Mouse (Mus musculus): ENCODE data around the gene Clasp1.
"Not testable (repeated sequence)": the region's sequence is repeated elsewhere in the genome, so short reads cannot be mapped to it uniquely, and the experiment has no call there.

The Clasp1 gene

DNA sequence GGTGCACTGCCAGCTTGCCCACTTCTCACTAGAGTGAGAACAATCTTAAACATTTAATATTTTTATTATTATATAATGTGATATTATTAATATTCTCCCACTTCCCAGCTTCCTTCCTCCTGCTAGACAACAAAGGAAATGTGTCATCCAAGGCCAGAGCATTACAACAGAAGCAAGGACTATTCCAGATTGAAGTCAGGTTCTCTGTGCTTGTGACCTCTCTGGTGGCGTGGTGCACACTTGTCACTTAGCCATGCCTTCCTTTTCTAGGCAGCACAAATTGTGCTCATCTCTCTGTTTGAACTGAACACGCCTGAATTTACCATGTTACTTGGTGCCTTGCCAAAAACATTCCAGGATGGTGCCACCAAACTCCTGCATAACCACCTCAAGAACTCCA lies 170.9 kb downstream of the Clasp1 start:
- in situ Hi-C loops (cut with MboI, MseI) = loop anchor here in 1 of 2 experiments (5.0 kb wide), 1 partner anchor 43 kb away; no protein-coding TSS in a partner anchor

DNA sequence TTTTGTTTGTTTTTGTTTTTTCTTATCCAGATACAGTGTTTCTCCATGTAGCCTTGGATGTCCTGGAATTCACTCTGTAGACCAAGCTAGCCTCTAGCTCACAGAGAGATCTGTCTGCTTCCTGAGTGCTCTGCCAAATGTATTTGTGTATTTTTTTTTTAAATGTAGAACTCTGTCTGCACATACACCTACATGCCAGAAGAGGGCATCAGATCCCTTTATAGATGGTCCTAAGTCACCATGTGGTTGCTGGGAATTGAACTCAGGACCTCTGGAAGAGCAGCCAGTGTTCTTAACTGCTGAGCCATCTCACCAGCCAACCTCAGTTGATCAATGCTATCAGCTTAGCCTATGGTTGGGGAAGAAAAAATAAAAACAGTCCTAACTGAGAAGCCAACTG lies 175.7 kb downstream of the Clasp1 start:
- in situ Hi-C loops (cut with MboI, MseI) = loop anchor here in 1 of 2 experiments (5.0 kb wide), 1 partner anchor 38 kb away; no protein-coding TSS in a partner anchor

DNA sequence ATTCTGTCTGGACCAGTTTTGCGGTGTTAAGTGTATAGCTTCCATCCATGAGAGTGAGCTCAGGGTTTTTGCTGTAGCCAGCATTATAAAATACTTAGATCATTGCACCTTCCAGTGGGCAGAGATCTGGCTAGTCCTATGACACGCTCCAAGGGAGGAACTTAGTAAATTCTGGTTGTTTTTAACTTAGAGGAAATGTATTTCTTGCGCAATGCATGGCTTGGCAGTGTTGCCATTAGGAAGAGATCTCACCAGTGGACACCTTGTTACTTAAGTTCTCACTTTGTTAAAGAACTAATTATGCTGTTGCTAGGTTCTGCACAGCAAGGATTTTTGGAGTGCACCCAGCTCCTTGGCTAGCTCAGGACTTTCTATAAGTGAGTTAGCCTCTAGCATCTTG lies 178.8 kb downstream of the Clasp1 start:
- in situ Hi-C loops (cut with MboI, MseI) = loop anchor here in 1 of 2 experiments (5.0 kb wide), 1 partner anchor 190 kb away; no protein-coding TSS in a partner anchor

DNA sequence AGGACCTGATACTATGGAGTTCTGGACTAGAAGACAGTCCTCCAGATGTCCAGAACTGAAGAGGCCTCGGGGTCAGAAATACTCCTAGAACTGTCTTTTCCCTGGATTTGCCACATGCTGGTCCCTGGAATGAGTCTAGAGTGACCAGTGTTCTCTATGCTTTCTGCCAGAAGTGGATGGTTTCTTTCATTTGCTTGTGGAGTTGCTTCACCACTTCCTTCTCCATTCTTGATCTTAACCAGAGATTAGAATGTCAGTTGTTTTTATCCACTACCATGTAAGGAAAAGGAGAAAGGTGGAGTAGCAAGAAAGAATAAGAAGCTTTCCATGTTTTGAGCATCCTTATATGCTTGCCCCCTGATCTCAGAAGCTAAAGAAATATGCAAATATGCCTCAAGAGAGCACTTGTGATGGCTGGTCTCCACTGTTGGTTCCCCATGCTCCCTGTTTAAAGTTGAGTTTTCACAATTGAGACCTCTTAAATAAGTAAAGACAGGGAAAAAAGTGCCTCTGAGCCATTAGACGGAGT lies 191.4 kb downstream of the Clasp1 start:
- in situ Hi-C loops (cut with MboI, MseI) = no loop called here

DNA sequence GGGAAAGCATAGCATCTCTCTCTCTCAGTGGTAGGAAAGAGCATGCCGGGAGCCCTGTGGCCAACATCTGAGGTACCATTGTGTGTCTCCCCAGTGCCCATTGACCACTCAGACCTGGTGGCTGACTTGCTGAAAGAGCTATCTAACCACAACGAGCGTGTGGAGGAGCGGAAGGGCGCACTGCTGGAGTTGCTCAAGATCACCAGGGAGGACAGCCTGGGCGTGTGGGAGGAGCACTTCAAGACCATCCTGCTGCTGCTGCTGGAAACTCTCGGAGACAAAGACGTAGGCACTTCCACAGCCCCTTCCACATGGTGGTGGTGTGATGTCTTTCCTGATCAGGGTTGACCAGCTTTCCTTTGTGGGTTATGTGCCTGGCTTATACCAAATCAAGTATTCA lies 192.3 kb downstream of the Clasp1 start:
- in situ Hi-C loops (cut with MboI, MseI) = no loop called here

DNA sequence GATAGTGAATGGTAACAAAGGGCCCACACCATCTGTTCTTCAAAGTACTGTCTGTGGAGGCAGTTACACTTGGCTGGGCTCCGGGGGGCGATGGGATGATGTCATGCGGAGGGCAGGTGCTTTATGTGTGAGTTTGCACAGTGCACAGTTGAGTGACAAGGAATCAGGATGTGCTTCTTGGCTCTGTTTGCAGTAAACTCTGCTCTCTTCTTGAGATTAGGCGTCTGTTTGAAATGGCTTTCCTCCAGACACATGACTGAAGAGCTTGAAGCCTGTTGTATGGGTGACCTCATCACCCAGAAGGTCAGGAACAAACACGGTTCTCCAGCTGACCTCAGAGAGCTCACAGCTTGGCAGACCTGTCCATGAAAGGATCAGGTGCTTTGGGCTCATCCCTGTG lies 200.9 kb downstream of the Clasp1 start:
- in situ Hi-C loops (cut with MboI, MseI) = no loop called here

DNA sequence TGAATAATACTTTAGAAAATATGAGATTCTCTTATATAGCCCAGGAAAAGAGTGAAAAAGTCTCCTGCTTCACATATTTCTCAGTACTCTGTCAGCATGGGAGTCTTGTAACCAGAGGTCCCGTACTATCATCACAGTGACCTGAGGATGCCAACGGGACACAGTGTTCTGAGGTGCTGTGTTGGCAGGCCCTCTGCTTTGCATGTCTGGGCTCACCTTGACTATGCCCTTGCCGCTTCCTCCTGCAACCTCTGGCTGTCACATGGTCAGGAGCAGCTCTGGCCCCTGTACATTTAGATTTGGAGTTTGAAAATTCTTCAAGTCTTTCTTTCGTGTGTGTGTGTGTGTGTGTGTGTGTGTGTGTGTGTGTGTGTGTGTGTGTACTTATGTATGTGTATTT lies 204.1 kb downstream of the Clasp1 start:
- in situ Hi-C loops (cut with MboI, MseI) = no loop called here

DNA sequence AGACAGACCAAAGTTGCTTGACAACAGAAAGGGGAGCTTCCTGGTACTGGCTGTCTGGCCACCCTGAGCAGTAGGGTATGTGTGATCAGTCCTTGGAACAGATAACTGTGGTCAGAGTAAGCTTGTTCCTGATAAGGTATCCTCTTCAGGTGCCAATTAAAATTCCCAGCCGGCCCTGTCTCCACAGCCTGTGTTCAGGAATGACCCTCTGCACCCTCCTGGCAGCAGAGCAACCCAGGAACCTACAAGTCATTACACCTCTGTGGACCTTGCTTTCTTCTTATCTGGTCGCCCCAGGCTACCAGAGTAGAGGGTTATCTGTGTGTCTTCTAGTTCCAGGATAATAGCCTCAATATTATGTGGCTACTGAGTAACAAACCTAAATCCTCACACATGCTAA lies 206.5 kb downstream of the Clasp1 start:
- in situ Hi-C loops (cut with MboI, MseI) = no loop called here

DNA sequence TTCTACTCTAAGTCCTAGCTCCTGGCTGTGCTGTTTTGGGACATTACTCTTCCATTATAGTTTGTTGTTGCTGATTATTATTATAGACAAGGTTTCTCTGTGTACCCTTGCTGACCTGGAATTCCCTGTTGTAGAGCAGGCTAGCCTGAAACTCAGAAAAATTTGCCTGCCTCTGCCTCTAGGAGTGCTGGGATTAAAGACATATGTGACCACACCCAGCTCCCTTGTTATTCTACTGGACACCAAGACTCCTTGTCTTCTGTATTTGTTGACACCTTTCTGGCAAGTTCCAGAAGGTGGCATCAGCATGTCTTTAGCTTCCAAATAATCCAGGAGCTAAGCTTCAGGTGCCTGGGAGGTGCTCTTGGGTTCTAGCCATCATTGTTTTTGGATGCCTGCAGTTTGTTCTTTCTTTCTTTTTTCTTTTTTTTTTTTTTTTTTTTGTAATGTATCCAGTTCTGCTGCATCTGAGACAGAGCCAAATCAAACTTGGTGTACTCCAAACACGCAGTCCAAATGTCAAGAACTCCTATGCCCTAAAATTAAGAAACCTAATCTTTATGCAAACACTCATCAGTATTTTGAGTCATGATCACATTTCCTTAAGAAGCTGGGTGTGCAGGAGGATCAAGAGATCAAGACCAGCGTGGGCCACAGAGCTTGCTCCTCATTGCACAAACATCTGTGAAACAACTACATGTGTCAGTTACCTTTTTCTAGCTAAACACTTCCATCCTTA lies 208.8 kb downstream of the Clasp1 start:
- in situ Hi-C loops (cut with MboI, MseI) = no loop called here

DNA sequence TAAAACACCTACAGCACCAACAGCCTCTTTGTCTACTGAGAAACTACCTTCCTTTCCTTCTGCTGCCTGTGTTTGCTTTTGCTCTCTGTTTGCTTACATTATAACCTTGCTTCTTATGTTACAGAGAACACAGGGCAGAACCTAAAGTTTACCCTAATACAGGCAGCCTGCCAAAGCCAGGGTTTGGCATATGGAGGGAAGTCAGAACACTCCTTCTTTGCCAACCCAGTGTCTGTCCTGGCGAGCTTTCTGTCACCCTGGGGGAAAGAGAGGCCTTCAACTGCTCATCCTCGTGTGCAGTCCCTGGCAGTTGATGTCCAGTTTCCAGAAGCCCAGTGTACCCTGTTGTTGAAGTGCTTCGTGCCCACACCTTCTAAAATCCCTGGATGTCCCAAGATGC lies 209.5 kb downstream of the Clasp1 start:
- in situ Hi-C loops (cut with MboI, MseI) = no loop called here

DNA sequence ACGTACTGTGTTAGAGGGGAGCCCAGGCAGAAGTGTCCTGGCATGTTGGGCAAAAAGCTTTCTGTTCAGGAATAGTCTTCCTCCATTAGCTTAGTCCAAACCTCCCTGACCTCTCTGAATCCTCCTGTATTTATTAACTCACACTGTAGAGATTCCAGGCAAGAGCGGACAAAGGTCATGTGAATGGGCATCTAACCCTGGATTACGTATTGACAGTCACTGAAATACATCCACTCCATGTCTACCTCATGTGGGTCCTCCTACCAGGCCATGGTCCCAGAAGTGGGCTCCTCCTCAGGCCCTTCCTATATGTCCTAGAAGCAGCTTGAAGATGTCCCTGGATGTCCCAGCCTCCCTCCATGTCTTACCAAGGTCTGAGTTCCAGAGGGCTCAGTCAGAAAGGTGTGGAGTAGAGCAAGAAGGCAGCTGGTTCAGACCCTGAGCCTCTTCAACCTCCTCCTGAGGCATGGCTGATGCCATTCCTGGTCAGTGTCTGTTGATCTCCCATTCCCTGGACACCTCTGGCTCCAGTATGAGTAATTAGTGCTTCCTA lies 224.8 kb downstream of the Clasp1 start:
- in situ Hi-C loops (cut with MboI, MseI) = no loop called here

DNA sequence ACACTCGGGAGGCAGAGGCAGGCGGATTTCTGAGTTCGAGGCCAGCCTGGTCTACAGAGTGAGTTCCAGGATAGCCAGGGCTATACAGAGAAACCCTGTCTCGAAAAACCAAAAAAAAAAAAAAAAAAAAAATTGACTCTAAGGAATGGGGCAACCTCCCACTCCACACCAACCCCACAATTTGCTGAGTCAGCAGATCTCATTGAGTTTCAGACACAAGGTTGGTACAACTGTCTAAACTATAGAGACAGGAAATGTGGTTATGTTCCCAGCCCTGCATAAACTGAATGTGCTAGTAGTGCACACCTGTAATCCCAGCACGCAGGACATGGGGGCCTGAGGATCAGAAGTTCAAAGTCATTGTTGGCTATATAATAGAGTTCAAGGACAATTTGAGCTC lies 232.2 kb downstream of the Clasp1 start:
- in situ Hi-C loops (cut with MboI, MseI) = not testable (repeated sequence)

DNA sequence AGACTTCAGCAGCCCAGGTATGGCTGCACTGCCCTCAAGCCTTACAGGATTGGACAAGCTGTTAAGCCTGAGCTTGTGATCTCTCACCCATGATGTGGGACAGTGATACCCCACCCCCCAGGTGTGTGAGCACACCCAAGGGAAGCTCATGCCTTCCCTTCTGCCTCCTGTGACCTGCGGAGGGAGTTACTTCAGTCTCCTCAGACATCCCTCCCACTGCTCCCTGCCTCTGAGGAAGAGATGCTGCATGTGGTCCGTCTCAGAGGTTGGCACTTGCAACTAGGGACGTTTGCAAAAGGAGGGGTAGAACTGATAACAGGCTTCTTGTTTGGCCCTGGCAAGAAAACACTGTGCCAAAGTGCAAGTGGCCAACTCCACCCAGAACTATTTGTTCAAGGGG lies 234.0 kb downstream of the Clasp1 start:
- in situ Hi-C loops (cut with MboI, MseI) = no loop called here

DNA sequence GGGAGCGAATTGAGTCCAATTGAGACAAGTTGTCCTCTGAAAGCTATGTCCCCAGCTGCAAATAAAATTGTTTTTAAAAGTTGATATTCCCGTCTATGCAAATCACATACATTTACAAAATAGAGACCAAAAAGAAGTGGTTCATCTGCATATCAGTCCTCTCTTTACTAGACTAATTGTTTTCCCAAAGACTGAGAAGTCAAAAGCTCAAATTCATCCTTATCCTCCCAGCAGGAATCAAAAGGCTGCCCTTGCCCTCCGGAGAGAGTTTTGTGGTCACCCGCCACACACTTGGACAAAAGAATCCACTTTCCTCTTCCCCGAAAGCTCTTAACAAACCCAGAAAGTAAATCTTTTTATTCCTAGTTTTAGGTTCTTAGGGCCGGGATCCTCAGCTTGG lies 236.6 kb downstream of the Clasp1 start:
- in situ Hi-C loops (cut with MboI, MseI) = no loop called here

DNA sequence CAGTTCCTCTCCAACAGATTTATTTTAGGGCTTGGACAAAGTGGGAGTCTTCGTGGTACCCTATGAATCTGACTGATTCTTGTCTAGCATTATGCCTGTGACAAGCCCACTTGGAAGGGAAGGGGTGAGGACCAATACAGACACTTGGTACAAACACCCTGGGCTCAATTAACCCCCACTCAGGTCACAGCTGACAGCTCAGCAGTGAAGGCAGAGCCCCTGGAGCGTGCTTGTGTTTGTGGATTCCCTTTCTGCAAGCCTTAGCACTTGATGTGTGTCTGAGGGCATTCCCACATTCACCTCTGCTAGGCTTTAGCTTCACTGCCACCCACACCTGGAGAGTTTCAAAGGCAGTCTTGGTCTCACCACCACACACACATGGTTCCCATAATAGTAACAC lies 237.1 kb downstream of the Clasp1 start:
- in situ Hi-C loops (cut with MboI, MseI) = no loop called here

DNA sequence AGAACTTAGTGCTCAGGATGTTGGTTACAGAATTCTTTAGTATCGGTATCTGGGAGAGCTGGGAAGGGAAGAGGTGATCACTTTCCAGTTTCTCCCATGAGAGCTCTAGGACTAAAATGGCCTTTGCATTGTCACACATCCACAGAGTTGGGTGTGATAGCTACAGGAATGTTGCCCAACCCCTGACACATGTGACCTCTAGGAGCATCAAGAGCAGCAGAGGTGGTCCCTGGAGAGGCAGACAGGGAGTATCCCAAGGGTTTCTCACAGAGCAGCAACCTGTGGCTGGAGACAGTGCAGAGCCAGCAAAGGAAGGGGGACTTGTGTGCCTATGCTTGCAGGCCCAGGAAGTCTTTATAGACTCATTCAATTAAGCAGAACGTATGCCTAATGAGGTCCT lies 237.6 kb downstream of the Clasp1 start:
- in situ Hi-C loops (cut with MboI, MseI) = no loop called here

DNA sequence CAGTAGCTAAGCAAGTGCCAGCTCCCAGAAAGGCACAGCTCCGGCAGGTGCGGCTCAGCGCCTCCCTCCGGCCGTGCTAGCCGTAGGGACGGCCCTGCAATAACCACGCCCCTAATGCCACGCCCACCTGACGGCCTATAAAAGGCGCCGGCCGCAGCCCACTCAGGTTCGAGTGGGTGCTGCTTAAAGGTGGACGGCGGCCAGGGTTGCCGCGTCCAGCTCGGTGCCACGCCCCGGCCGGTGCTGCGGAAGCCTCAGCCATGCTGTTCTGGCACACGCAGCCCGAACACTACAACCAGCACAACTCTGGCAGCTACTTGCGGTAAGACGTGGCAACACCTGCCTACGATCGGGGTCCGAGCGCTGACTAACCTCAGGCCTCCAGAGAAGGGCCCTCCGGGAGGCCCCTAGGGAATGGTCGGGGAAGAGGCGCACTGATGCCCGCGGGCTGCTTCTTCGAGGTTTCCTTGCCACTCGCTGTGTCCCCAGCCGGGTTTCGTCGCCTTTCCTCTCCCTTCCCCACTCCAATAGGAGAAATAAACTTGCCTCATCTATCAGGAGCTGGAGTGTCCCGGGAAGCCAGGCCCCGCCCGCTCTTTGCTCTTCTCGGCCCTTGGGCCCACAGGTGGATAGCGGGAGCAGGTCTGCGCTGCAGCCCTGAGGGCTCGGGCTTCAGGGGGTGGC lies 239.1 kb downstream of the Clasp1 start, which contains the start of gene Tfcp2l1:
Gene Tfcp2l1, plus strand, starts transcription at position 165 of the 684 bp plus-strand sequence.
- in situ Hi-C loops (cut with MboI, MseI) = no loop called here

DNA sequence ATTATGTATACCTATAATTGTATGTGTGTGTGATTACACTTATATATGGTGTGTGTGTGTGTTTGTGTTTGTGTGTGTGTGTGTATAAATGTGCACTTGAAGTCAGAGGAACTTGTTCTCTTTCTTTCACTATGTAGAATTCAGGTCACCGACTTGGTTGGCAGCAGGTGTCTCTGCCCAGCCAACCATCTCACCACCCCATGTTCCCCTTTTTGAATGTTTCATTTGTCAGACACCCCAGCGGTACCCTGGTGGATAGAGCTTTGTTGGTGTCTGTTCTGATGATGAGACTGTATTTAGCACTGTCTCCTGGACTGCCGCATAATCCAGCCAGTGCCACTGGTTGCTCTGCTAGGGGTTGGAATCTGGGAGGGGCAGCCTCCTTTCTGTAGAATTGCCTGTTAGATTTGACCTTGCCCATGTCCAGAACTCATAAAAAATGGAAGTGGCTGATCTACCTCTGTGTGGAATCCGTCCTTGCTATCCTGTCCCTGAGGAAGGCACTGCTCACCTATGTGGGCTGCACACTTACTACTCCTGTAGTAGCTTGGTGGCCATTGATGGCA lies 244.6 kb downstream of the Clasp1 start:
- in situ Hi-C loops (cut with MboI, MseI) = no loop called here

DNA sequence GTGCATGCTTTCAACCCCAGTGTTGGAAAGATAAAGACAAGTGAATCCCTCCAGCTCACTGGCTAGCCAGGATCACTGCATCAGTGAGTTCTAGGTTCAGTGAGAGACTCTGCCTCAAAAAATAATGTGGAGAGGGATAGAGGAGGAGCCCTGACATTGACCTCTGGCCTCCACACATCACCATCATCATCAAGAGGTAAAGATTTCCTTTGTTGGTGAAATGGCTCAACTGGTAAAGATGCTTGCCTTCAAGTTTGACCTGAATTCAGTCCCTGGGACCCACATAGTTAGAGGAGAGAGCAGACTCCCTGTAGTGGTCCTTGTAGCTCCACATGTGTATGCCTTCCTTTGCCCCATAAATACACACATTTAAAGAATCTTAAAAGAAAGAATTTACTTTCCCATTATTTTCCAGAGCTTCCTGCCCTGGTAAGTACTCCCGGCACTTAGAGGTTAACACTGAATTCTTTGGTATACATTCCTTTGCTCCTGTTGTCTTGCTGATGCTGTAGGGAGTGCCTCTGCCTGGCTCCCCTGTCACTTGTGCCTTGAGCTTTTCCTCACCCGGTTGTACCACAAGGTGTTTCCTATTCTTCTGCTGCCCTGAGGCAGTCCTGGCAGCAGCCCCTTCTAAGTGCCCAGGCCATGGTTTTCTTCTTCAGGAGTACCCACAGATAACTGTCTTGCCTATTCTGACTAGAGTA lies 253.6 kb downstream of the Clasp1 start:
- in situ Hi-C loops (cut with MboI, MseI) = no loop called here

DNA sequence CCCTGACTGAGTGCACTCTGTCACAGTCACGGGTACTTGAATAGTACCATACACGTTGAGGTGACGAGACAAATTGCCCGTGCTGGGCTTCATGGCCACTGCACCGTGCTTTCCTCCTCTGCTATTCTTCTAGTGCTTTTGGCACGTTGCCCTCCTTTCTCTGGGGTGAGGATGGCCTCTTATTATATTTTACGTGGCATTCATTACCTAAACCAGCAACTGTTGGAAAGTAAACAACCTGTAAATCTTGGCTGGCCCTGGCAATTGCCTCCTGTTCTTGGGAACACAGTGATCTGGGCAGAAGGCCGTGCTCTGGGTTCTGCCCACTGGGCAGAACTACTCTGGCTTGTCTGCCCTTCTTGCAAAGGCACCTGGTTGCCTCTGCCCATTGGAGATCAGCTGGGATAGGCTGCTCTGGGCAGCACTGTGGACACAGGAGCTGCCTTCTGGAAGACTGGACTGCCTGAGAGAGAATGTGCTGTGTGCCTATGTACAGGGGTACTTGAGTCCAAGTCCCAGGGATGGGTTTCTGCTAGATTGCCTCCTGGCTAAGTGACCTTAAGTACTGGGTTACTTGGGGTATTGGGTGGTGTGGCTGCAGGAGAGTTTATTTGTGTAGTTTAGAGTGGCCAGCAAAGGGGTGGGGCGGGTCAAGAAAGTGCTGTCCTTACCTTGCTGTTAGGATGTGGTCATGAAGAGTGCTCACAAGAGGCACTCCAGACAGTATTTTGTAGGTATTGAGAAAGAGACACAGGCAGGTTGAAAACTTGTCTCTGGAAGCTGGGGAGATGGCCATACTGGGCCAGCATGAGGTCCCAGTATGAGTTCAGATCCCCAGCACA lies 254.5 kb downstream of the Clasp1 start:
- in situ Hi-C loops (cut with MboI, MseI) = no loop called here

DNA sequence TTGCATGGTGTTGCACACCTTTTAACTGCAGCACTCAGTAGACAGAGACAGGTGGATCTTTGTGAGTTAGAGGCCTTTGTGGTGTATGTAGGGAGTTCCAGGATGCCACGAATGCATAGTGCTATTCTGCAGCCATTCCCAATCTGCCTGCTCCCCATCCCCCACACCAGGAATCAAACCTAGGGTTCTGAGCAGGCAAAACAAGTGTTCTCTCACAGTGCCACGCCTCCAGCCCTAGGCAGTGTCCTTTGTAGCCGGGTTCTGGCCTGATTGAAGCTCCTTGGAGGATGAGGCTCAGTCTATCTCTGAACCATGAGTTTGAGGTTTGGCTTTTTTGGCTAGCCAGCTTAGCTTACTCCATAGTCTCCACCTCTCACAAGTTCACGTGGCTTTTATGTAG lies 256.8 kb downstream of the Clasp1 start:
- in situ Hi-C loops (cut with MboI, MseI) = no loop called here
